Mouse (Mus musculus): Measurements from ENCODE around the gene Nup160. TPM values are rescaled to one million over a fixed set of nuclear protein-coding genes. Genes with fewer than 3 reads are reported as not detected.

The Nup160 gene
- total RNA-seq (2022) = 10 to 100 TPM; 19.2 to 25.0 (median 20.2) TPM

DNA sequence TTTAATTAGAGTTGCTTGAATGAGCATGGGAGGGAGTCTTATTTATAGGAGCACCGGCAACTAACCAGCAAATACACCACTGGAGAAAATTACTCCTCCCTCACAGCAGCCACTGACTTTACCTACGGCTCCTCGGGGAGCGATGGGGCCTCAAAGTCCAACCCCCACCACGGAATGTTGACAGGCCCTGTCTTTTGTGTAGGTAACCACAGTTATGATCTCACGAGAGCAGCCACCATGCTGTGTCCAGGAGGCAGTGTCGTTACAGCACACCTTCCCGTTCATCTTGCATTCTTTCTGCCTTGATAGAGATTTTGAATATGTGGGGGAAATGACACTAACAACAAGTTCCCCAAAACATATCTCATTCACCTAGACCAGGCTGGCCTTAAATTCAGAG is at the start of gene Nup160:
Gene Nup160, plus strand, starts transcription at position 209 of the 400 bp plus-strand sequence.
- no peak for DNase-seq (ENCODE audit: low spot score in 2 of 2)

DNA sequence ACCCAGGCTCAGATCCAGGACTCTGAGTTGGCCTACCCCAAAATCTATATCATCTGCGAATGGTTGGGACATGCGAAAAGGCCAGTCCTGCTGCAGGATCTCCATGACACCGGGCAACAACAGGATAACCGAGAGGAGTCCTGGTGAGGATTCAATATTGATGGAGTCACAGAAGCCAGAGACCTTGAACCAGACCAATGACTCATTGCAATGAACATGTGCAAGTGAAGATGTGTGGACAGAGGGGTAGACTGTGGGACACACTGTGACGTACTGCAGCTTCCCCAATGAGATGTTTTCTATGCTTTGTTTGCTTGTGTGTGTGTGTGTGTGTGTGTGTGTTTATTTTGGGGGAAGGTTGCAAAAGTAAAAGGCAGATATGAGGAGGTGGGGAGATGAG is 48.8 kb upstream of the Nup160 start:
- no peak for DNase-seq (ENCODE audit: low spot score in 2 of 2)

DNA sequence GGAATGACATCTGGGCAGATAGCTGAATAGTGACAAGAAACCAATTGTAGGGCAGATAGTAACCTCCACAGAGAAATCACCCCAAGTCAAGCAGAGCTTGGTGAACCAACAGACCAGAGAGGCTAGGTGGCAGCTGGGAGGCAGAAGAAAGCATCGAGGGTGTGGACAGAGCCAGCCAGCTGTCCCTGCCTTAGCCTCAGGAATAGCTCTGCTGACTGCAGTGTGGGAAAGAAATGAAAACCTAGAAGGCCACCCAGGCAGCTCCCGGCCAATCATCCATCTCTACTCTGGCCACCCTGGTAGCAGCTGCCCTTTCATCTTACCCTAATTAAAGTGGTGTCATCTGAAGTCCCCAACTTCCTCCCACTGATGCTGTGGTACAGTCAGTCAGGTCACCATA is 47.5 kb upstream of the Nup160 start:
- DNase-seq (ENCODE audit: low spot score in 2 of 2) = no peak

DNA sequence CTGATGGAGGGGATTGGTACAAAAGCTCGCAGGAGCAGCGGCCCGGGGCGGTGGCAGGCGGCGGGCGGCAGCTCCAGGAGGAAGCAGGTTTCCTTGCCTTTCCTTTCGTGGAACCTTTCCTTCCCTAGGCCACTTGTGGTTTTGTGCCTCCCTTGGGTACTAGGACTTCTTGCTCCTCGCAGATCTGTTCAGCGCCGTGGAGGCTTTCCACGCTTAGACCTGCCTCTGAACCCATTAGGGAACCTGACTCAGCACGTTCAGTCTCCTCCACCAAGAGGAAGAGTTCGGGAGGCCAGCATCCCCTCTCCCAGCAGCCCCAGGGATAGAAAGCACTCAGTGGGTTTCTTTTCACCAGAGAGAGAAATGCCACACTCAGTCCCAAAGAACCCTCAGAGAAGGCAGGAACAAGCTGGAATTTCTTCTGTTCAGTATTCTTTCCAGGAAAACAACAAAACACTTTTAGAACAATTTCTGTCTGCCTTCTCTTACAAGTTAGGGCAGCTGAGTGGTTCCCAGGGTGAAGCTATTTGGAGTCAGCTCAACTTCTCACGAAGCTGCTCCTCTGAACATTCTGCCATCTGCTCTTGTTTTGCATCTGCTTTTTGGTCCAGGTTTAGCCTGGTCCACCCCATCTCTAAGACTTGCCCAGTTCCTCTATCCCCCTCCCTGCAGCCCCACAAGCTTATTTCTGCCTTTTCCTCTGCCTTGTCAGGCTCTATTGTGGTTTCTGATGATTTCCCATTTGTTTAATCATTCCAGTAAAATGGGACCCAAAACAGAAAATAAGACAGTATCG is 44.9 kb upstream of the Nup160 start:
- DNase-seq (ENCODE audit: low spot score in 2 of 2) = no peak

DNA sequence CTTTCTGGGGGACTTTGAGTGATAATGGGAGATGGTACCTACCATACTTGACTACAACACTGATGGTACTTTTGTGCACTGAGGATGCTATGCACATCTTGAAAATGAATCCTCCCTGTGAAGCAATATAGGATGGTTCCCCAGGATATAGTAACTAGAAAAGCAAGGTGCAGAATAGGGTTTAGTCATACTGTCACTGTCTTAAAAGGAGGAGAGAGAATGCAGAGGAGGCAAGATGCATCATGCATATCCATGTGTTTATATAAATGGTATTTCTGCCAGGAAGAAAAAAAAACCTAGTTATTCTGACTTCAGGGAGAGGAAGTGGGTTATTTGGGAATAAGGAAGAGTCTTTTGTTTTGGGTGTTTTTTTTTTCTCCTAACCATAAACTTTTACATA is 42.3 kb upstream of the Nup160 start:
- no peak for DNase-seq (ENCODE audit: low spot score in 2 of 2)

DNA sequence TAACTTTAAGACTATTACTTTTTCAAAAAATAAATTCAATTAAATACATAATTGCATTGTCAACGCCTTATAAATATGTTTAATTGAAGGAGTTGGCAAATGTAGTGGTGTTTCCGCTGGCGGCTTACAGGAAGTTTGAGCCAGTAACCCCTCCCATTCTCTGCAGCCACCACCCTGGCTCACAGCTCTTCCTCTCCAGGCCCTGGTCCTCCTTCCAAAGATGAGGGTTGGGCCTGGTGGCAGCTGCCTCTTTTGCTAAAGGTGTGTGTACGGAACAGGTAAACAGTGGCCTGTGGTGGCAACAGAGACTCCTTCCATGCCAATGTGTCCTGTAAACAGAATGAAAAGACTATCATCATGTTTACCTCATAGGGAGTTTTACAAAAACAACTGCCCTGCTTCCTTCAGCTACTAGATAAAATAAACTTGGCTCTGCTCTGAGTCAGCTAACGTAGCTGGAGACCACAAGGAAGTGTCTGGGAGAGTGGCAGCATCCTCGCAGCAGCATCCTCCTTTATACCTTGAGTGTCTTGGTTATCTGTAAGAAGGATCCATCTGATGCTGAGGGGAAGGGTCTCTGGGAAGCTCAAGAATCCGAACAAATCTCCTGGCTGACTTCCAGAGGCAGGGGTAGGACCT is 41.8 kb upstream of the Nup160 start:
- DNase-seq (ENCODE audit: low spot score in 2 of 2) = no peak

DNA sequence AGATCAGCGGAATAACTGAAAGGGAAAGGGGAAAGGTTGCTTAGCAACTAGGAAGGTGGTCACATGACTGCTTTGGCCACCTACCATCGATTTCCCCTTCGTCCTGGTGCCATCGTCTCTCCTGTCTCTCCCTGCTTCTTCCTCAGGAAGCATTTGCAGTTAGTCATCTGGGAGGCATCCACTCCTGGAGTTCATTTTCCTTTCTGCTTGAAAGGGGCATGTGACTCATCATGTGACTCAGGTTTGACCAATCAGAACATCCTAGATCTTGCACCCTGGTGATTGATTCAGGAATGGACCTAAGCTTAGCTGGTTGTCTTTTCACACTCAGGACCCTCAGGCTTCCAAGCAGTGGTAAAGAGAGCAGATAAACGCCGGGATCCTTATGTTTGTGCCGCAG is 40.2 kb upstream of the Nup160 start:
- no peak for DNase-seq (ENCODE audit: low spot score in 2 of 2)

DNA sequence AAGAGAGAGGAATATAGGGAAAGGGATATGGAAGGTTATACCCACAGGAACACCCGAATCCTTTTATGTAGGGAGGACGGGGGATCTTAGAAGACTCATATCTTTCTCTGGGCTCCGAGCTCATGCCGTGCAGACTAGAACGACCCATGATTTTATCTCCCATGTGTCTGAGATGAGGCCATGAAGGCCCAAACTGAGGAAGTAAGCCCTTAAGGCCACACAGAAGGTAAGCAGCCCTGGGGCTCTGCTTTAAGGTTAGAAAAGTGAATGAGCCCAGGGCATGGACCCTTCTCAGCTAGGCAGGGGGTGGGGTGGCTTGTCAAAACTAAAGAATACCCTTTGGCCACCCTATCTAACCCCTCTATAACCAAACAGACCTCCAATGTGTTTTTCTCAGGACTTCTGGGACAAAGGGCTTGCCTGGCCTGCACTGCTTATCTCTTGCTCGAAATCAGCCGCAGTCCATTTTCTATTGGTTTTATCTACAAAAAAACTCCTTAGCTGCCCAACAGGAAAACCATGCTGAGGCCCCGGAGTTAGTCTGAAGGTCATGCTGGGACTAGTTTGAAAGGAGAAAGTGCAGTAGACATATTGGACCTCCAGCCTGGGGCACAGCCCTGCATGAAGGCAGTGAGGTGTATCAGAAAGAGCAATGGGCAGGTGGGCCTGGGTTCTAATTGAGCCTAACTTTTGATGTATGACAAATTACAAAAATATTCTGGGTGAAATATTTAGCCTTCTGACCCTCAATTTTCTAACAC is 37.8 kb upstream of the Nup160 start:
- no peak for DNase-seq (ENCODE audit: low spot score in 2 of 2)

DNA sequence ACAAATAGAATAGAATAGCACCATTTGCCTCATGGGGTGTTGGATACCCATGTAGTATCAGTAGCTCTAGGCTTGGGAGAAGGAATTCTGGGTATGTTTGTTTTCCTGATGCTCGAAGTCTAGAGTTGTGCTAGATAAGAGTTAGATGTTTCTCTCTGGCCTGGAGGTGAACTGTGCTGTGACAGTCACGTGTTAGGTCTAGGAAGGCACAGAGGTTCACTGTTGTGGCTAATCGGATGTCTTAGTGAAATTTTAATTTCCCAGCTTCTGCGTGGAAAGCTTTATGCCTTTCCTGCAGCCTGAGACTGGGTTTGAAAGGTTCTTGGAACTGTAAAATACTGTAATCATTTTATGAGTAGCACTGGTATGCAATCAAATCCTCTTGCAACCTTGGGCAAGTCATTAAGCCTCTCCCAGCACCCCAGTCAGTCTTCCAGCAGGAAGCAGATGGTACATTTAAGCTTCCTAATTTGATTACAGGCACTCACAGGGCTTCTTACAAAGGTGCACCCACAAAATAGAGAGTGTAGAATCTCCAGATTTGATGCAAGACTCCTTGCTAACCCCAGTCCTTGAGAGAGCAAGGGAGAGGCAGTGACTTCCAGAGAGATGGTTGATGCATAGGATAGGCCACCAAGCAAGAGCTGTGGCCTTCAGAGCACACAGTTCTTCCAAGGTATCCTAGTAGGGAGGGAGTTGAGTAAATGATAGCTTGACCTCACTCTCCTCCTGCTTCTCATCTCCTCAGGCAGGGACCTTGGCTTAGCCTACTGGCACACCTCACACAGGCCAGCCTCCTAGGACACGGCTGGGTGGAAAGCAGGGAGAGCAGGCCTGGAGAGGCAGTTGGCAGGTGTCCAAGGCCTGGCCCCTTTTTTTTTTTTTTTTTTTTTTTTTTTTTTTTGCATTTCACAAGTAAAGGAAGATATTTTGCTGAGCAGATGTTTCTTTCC is 37.0 kb upstream of the Nup160 start:
- DNase-seq (ENCODE audit: low spot score in 2 of 2) = no peak

DNA sequence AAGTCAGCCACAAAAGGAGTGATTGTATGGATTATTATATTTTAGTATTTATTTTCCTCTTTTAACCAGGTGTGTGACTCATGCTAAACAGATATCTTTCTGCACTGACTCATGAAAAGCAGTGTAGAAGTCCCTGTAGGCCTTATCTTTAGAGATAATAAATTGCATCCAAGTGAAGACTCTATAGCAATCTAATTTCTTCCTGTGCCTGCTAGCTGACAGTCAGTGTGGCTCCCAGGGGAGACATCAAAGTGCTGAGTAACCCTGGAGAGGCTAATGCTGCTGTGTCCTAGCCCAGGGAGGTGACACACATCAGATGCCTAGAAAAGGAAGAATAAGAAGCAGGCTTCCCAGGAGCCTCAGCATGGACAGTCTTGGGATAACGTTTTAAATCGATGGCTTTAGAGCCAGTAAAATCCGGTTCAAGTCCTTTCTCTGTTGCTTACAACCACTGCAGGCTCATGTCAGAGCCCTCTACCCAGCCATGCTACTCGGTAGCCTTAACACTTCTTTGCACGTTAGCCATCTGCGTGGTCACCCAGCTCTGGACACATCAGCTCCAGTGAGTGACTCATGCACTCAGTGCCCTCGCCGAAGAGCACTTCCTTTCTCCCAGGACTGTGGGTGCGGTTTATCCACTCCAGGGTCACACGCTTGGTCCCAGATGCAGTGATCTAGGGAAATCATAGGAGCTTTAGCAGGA is 35.9 kb upstream of the Nup160 start:
- no peak for DNase-seq (ENCODE audit: low spot score in 2 of 2)

DNA sequence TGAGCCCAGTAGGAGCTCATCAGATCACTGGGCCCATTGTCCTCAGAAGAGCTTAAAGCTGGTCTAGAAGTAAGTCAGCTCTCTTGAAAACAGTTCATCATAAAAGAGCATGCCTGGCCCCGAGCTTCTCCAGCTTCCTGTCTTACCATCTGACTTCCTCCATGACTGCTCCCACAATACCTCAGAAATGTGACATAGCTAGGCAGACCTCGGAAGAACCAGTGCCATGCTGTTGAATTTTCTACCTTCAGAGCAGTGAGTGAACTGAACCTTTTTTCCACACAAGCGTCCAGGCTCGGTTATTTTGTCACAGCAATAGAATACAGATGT is 35.3 kb upstream of the Nup160 start:
- no peak for DNase-seq (ENCODE audit: low spot score in 2 of 2)

DNA sequence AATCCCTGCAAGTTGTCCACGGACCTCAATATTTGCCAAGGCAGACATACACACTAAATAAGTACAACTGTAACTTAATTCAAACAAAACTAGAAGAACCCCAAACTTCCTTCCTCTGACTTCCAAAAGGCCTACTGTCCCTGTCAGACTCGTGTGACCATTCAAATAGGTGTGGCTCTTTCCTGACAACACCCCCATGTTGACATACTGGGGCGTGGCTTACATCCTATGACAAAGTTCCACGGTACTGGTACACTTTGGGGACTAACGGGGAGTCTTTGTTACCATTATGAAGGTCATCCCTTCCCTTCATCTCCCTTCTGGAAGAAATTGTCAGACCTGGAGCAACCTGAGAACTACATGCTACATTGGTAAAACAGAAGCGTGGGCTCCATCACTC is 29.9 kb upstream of the Nup160 start:
- DNase-seq (ENCODE audit: low spot score in 2 of 2) = no peak

DNA sequence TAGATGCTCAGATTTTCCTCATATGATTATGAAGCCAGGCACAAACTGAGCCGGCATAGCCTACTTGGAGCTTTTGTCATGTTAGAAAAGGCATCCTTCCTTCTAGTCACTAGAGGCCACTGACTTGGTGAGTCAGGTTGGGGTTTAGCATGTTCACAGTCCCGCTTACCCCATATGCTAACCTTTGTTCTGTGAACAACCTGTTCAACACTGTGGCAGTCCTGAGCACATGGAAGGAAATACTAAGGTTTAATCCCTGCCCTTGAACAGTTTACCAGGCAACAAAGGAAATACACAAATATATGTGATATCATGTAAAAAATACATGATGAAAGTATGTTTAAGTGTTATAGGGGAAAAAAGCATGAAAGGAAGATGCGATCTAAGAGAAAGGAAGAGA is 27.6 kb upstream of the Nup160 start:
- DNase-seq (ENCODE audit: low spot score in 2 of 2) = no peak

DNA sequence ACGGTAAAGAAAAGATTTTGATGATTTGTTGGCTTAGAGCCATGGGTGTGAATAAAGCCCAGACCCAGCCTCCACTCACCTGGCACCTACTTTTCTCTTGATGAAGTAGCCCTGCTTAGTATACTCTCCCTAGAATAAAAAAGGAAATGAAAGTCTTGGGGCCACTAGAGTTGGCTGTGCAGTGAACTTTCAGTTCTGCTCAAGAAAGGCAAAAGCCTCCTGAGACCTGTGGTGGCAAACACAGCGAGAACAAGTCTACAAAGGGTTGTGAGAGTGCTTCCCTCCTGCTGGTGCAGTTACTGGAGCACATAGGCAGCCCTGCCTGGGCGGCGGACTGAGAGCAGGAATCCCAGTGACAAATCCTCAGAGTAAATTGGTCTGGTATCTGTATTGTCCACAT is 27.1 kb upstream of the Nup160 start:
- DNase-seq (ENCODE audit: low spot score in 2 of 2) = no peak

DNA sequence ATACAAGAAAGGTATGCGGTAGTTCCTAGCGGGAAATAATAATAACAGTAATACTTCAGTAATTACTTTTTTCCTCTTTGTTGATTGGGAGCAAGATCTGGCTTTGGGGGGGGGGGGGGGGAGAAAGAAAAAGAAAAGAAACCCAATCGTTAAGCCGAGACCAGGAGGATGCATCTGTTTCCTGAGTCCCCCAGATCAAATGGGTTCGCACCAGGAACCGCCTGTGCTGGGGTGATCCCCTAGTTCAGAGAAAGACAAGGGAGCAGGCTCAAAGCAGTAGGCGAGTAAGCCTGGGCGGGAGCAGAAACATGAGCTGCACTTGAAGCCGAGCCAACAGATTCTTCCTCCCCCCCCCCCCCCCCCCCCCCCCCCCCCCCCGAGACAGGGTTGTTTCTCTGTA is 24.9 kb upstream of the Nup160 start:
- DNase-seq (ENCODE audit: low spot score in 2 of 2) = no peak

DNA sequence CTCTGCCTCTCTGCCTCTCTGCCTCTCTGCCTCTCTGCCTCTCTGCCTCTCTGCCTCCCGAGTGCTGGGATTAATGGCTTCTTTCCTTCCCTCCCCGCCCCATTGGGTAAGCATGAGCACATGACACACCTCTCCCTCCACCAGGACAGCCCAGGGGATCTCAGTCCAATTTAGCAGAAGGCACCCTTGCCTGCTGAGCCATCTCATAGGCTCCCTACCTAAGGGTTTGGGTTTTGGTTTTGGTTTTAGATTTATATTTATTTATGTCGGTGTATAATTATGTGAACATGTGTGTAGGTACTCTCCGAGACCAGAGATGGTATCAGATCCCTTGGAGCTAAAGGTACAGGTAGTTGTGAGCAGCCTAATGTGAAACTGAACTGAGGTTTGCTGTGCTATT is 24.0 kb upstream of the Nup160 start:
- no peak for DNase-seq (ENCODE audit: low spot score in 2 of 2)

DNA sequence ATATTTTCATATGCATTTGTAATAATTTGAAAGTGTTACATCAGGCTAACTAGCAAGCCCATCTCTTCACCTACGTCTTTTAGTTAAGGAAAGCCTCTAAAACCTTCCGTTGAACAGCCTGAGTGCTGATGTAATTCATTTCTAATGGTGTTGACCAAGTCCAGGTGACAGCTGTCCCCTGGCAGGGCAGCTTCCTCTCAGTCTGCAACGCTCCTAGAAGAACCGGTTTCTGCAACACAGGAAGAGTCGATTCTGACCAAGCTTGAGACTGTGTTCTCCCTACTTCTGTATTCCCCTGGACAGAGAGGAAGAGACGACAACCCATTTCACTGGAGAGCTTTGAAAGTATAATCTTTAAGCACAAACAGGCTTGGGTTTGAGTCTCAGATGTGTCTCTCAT is 21.6 kb upstream of the Nup160 start:
- no peak for DNase-seq (ENCODE audit: low spot score in 2 of 2)

DNA sequence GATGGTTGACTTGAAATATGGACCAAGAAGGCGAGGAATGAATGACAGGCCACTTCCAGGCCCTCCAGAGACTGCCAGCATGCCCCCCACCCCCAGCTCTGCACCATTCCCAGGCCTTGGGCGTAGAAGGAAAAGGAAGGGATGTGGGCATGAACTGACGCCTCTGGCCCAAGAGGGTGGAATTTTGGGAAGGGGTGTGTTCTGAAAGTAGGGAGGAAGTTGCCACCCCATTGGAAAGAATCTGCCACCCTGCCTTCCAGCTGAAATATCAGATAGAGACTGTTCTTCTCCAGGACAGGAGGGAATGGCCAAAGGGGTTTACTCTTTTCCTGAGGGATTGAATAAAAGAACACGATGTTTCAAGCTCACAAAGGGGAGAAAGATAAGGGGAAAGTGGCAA is 18.4 kb upstream of the Nup160 start:
- DNase-seq (ENCODE audit: low spot score in 2 of 2) = no peak

DNA sequence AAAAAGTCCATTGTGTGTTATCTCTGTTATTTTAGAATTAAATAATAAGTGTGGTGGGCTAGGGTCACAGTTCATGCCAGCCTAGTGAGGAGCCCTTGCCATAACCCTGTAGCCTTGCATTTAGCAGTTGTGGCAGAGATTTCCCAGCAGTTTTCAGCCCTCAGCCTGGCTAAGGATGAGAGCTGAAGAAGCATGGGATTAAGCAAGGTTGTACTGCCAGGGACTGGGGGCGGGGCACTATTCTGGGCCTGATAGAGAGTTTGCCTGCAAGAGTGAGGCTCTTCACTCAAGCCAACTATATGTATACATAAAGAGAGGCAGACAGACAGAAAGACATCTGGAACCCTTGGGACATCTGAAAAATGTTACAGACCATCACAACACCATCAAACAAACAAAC is 18.0 kb upstream of the Nup160 start:
- DNase-seq (ENCODE audit: low spot score in 2 of 2) = no peak

DNA sequence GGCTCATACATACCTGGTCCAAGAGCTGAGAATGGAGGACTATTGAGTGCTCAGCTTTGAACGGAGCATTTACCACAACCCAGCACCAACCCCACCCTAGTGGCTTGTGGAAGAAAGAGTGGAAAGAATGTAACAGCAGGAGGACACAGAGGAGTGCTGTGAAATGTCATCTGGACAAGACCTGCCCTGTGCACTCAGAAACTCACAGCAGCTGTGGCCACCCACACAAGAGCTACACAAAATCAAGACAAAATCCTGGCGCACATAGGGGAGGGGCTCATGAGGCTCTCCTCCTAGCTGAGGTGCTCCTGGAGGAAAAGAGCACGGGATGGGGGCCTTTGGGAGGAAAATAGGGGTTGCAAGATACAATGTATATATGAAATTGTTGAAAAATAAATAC is 17.4 kb upstream of the Nup160 start:
- DNase-seq (ENCODE audit: low spot score in 2 of 2) = no peak

DNA sequence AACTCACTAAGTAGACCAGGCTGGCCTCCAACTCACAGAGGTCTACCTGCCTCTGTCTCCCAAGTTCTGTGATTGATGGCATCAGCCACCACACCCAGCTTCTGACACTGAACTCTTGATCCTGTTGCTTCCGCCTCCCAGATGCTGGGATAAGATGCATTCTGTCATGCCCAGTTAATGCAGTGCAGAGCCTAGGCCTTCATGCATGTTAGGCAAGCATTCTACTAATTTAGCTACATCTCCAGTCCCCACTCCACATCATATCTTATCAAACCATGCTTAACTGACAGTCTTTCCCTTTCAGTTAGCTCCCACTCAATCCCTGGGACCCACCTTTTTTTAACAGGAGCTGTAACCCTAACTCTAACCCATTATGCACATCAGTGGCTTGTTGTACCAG is 16.1 kb upstream of the Nup160 start:
- no peak for DNase-seq (ENCODE audit: low spot score in 2 of 2)
